Mouse (Mus musculus) urinary bladder, adult 2 months (tissue): Measurements from ENCODE around the gene Ifitm2. TPM values are rescaled to one million over a fixed set of nuclear protein-coding genes. Genes with fewer than 3 reads are reported as not detected.

ENCODE experiments used
- DNase-seq: peaks from one replicate; pipeline ENCODE4 v3.0.0; 2022; ENCODE audit warnings: low spot score
- polyA plus RNA-seq: library from polyadenylated mRNA; depleted of rRNA; stranded (reverse); fragments of >200 nt; gene quantifications from 2 replicates; pipeline ENCODE4 v1.2.3, GENCODE M21; 2012; rRNA removed

Ifitm2 gene
- polyA plus RNA-seq, 1 experiment = 924 TPM

DNA sequence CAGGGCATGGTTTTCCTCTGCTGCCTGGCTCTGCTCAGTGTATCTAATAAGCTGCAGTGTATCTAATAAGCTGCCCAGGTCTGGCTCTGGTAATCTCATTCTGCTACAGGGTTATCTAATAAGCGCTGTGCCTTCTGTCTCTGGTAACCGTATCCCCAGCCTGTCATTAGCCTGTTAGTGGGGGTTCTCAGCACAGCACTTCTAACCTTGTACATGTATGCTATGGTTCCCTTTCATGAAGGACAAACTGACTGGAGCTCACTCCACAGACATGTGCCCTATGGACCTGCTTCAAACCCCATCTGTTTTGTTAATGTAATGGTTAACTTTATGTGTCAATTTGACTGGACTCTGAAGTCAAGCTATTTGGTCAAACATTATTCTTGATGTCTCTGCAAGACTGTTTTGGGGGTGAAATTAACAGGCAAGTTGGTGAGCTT lies 50.1 kb downstream of the Ifitm2 start:
- no peak for DNase-seq

Other genes with a start within 250 kb of the Ifitm2 start
- 45.5 and 70.4 TPM in 2 replicates for gene Cyp2e1, start 192.2 kb downstream of the Ifitm2 start, polyA plus RNA-seq
- 0.10 and 0.18 TPM in 2 replicates for gene Syce1, start 168.1 kb downstream of the Ifitm2 start, polyA plus RNA-seq
- 0.45 and 0.71 TPM in 2 replicates for gene Zfp941, start 133.8 kb downstream of the Ifitm2 start, polyA plus RNA-seq
- gene Urah, start 121.0 kb downstream of the Ifitm2 start, polyA plus RNA-seq = 43.7 and 48.7 TPM in 2 replicates
- not detected in 2 replicates for gene Scgb1c1, start 110.4 kb downstream of the Ifitm2 start, polyA plus RNA-seq
- 0.06 TPM in 1 of 2 replicates, not detected in the other for gene Odf3, start 108.2 kb downstream of the Ifitm2 start, polyA plus RNA-seq
- gene Gm45785, start 99.7 kb downstream of the Ifitm2 start, polyA plus RNA-seq = not detected in 2 replicates
- gene Ric8a, start 99.0 kb downstream of the Ifitm2 start, polyA plus RNA-seq = 74.7 and 77.1 TPM in 2 replicates
- 35.9 and 46.2 TPM in 2 replicates for gene Bet1l, start 98.4 kb downstream of the Ifitm2 start, polyA plus RNA-seq
- 77.9 and 79.2 TPM in 2 replicates for gene Psmd13, start 74.0 kb downstream of the Ifitm2 start, polyA plus RNA-seq
- 32.4 and 38.5 TPM in 2 replicates for gene Sirt3, start 73.7 kb downstream of the Ifitm2 start, polyA plus RNA-seq
- 3.9 and 4.4 TPM in 2 replicates for gene Cox8b, start 55.5 kb downstream of the Ifitm2 start, polyA plus RNA-seq
- gene Nlrp6, start 35.1 kb downstream of the Ifitm2 start, polyA plus RNA-seq = not detected in 2 replicates
- 41.5 and 49.5 TPM in 2 replicates for gene Pgghg, start 14.6 kb downstream of the Ifitm2 start, polyA plus RNA-seq
- 1.3 and 1.7 TPM in 2 replicates for gene Ifitm5, start 5.7 kb downstream of the Ifitm2 start, polyA plus RNA-seq
- gene Gm45717, start 50 bp downstream of the Ifitm2 start, polyA plus RNA-seq = not detected in 2 replicates
- 240 and 346 TPM in 2 replicates for gene Ifitm1, start 11.2 kb upstream of the Ifitm2 start, polyA plus RNA-seq
- 596 and 696 TPM in 2 replicates for gene Ifitm3, start 54.8 kb upstream of the Ifitm2 start, polyA plus RNA-seq
- 7.5 and 8.8 TPM in 2 replicates for gene Ifitm6, start 61.9 kb upstream of the Ifitm2 start, polyA plus RNA-seq
- gene Gm17387, start 73.1 kb upstream of the Ifitm2 start, polyA plus RNA-seq = not detected in 2 replicates
- 0.45 and 0.55 TPM in 2 replicates for gene B4galnt4, start 105.1 kb upstream of the Ifitm2 start, polyA plus RNA-seq
- 26.5 and 27.7 TPM in 2 replicates for gene Pkp3, start 122.2 kb upstream of the Ifitm2 start, polyA plus RNA-seq
- gene Sigirr, start 144.6 kb upstream of the Ifitm2 start, polyA plus RNA-seq = 13.8 and 15.0 TPM in 2 replicates
- 7.5 and 13.7 TPM in 2 replicates for gene Ano9, start 161.8 kb upstream of the Ifitm2 start, polyA plus RNA-seq
- 25.6 and 27.7 TPM in 2 replicates for gene Ptdss2, start 166.4 kb upstream of the Ifitm2 start, polyA plus RNA-seq
- gene Rnh1, start 216.9 kb upstream of the Ifitm2 start, polyA plus RNA-seq = 126 and 135 TPM in 2 replicates
- gene Hras, start 238.0 kb upstream of the Ifitm2 start, polyA plus RNA-seq = 114 and 129 TPM in 2 replicates
- 5.2 and 5.8 TPM in 2 replicates for gene Lrrc56, start 238.2 kb upstream of the Ifitm2 start, polyA plus RNA-seq